Mouse (Mus musculus) neural tube, embryonic 11.5 days (tissue): ENCODE results near the gene P2rx1. TPM values are rescaled to one million over a fixed set of nuclear protein-coding genes. Genes with fewer than 3 reads are reported as not detected.

Source experiments
- ATAC-seq: fragments of 200-750 bp; cut with Nextera tagmentation; 2 replicates; pipeline ENCODE4 v1.8.0; 2017; ENCODE audit warnings: moderate number of reproducible peaks, mild to moderate bottlenecking, moderate TSS enrichment, moderate library complexity; ENCODE audit not compliant: insufficient read depth, low FRiP score, low TSS enrichment
- DNase-seq: peaks from one replicate; pipeline ENCODE4 v3.0.0-alpha.2; 2015; ENCODE audit warnings: low spot score
- H3K27ac ChIP-seq: fragments of 300-500 bp; sonication (generic); 2 replicates; pipeline ENCODE4 v1.5.1; 2014; ENCODE audit warnings: low read depth, mild to moderate bottlenecking, low read length
- H3K27me3 ChIP-seq: fragments of 300-500 bp; sonication (generic); 2 replicates; pipeline ENCODE4 v1.6.1; 2014; ENCODE audit warnings: mild to moderate bottlenecking, low read length, mixed read lengths; ENCODE audit not compliant: control insufficient read depth, insufficient read depth
- H3K36me3 ChIP-seq: fragments of 300-500 bp; sonication (generic); 2 replicates; pipeline ENCODE4 v1.6.1; 2014; ENCODE audit warnings: mild to moderate bottlenecking, low read length, moderate library complexity, mixed read lengths; ENCODE audit not compliant: control insufficient read depth, insufficient read depth
- H3K4me1 ChIP-seq: fragments of 300-500 bp; sonication (generic); 2 replicates; pipeline ENCODE4 v1.6.1; 2014; ENCODE audit warnings: low read length, mixed read lengths; ENCODE audit not compliant: control insufficient read depth, insufficient read depth
- H3K4me2 ChIP-seq: fragments of 300-500 bp; sonication (generic); 2 replicates; pipeline ENCODE4 v1.6.1; 2014; ENCODE audit warnings: low read depth, mild to moderate bottlenecking, moderate library complexity
- H3K4me3 ChIP-seq: fragments of 300-500 bp; sonication (generic); 2 replicates; pipeline ENCODE4 v1.5.1; 2014; ENCODE audit warnings: low read depth, low read length
- H3K9ac ChIP-seq: fragments of 300-500 bp; sonication (generic); 2 replicates; pipeline ENCODE4 v1.6.1; 2014; ENCODE audit warnings: mild to moderate bottlenecking, low read length
- H3K9me3 ChIP-seq: fragments of 300-500 bp; sonication (generic); 2 replicates; pipeline ENCODE4 v1.6.1; 2016; ENCODE audit warnings: low read length; ENCODE audit not compliant: control insufficient read depth
- WGBS: fragments of 180-500 bp; shearing (Covaris S2); extraction: QIAGEN DNeasy Blood & Tissue Kit; methylation state at CpG from one replicate; pipeline ENCODE4 v1.1.7; 2014; 5-methylcytosine and 5-hydroxymethylcytosine counted together
- polyA plus RNA-seq: library from polyadenylated mRNA; unstranded; fragments of >200 nt; fragmentation: Nextera tagmentation; extraction: Ambion mirVana; gene quantifications from 2 replicates; pipeline ENCODE4 v1.2.1, GENCODE M21; 2014

Gene P2rx1
- polyA plus RNA-seq, 1 experiment from 2014 or later = 2.5 TPM

DNA sequence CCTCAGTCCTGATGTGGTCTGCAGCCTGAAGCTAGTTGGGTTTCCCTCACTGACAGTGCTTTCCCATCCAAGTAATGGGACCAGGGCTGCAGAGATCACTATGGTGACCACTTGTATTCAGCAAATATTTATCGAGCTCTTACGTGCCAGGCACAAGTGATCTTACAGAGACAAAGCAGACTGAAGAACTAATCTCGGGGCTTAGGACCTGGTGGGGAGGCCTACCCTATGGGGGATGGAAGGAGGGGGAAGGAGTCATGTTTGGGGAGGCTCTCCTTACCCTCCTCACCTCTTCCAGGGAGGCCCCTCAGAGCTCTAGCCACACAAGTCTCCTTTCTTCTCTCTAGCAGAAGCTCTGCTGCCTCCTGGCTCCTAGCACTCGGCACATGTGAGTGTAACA is 24.9 kb downstream of the P2rx1 start:
- WGBS = 64% methylated on average over 4 of the region's 4 CpGs
- Histone ChIP-seq H3K9ac (no peak overlapping the region), H3K4me2 (no peak overlapping the region), H3K4me3 (no peak overlapping the region), H3K27ac (no peak overlapping the region), H3K9me3 (no peaks in the 10 kb centered on the region), H3K4me1 (peaks cover 3% of the 10 kb centered on the region; the same call in 1 of the 2 replicates), H3K36me3 (no peaks in the 10 kb centered on the region), H3K27me3 (peaks cover 18% of the 10 kb centered on the region)
- no peak for DNase-seq
- no peak for ATAC-seq

GRCm38 (mm10) chr11:73024236-73024904 is 25.5 kb downstream of the P2rx1 start:
- DNase-seq (no peak), ATAC-seq (no peak)
- Histone ChIP-seq H3K4me2 (no peak overlapping the region), H3K4me1 (peaks cover 3% of the 10 kb centered on the region; the same call in 1 of the 2 replicates), H3K27me3 (peaks cover 16% of the 10 kb centered on the region), H3K4me3 (no peak overlapping the region), H3K9me3 (no peaks in the 10 kb centered on the region), H3K27ac (no peak overlapping the region), H3K9ac (no peak overlapping the region), H3K36me3 (no peaks in the 10 kb centered on the region)
- WGBS = 66% methylated on average over 7 of the region's 7 CpGs

- Histone ChIP-seq H3K4me3 (no peak overlapping the region), H3K9me3 (no peaks in the 10 kb centered on the region), H3K4me2 (no peak overlapping the region), H3K27ac (no peak overlapping the region), H3K4me1 (peaks cover 4% of the 10 kb centered on the region; the same call in 1 of the 2 replicates), H3K9ac (no peak overlapping the region), H3K27me3 (no peaks in the 10 kb centered on the region), H3K36me3 (no peaks in the 10 kb centered on the region)
- ATAC-seq (no peak), DNase-seq (no peak)
- 47% methylated on average over 8 of the region's 8 CpGs for WGBS
These were observed 28.1 kb downstream of the P2rx1 start for GRCm38 (mm10) chr11:73026961-73027360.

- H3K27me3 ChIP-seq = no peaks in the 10 kb centered on the region
- ATAC-seq (peak; percentile 87), DNase-seq (peak; percentile 88)
- peak overlapping the region; percentile 54 for H3K4me2 ChIP-seq
- no peaks in the 10 kb centered on the region for H3K9me3 ChIP-seq
- peak overlapping the region; percentile 8 for H3K9ac ChIP-seq
- WGBS = 26% methylated on average over 20 of the region's 20 CpGs
- no peaks in the 10 kb centered on the region for H3K36me3 ChIP-seq
- 0 out of 2 replicates have a peak overlapping the region, but pooled peaks have one; percentile 44 for H3K27ac ChIP-seq
- H3K4me1 ChIP-seq = peaks cover 4% of the 10 kb centered on the region; the same call in 1 of the 2 replicates
- no peak overlapping the region for H3K4me3 ChIP-seq
These were observed 32.1 kb downstream of the P2rx1 start for GRCm38 (mm10) chr11:73030821-73031498.

DNA sequence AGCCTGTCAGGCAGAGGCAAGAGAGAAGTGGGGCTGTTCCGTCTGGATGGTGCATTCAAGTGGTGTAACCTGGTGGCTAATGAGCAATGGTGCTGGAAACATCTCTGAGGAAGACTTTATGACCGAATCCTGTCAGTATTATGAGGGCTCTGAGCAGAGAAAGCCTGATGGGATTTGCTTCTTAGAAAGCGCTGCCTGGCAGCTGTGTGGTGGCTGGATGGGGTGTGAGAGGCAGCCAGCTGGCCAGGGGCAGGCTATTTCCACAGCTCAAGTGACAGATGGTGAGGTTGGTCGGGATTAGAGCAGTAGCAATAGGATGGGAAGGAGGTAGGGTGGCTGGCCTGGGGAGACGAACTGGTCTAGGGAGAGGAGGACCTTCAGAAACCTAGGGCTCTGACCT is 32.6 kb downstream of the P2rx1 start:
- ATAC-seq = peak; percentile 9; the same call in 1 of the 2 replicates
- no peak overlapping the region; the same call in 1 of the 2 replicates for H3K9ac ChIP-seq
- DNase-seq = no peak
- H3K9me3 ChIP-seq = no peaks in the 10 kb centered on the region
- no peaks in the 10 kb centered on the region for H3K36me3 ChIP-seq
- no peaks in the 10 kb centered on the region for H3K27me3 ChIP-seq
- 43% methylated on average over 5 of the region's 5 CpGs for WGBS
- no peak overlapping the region for H3K4me2 ChIP-seq
- 0 out of 2 replicates have a peak overlapping the region, but pooled peaks have one; percentile 44 for H3K27ac ChIP-seq
- H3K4me1 ChIP-seq = peaks cover 4% of the 10 kb centered on the region; the same call in 1 of the 2 replicates
- H3K4me3 ChIP-seq = no peak overlapping the region

- no peak overlapping the region for H3K27ac ChIP-seq
- H3K9me3 ChIP-seq = no peaks in the 10 kb centered on the region
- 83% methylated on average over 7 of the region's 7 CpGs for WGBS
- H3K4me1 ChIP-seq = peaks cover 3% of the 10 kb centered on the region; the same call in 1 of the 2 replicates
- no peaks in the 10 kb centered on the region for H3K27me3 ChIP-seq
- no peak overlapping the region for H3K4me3 ChIP-seq
- ATAC-seq = no peak
- H3K36me3 ChIP-seq = no peaks in the 10 kb centered on the region
- no peak overlapping the region for H3K9ac ChIP-seq
- no peak for DNase-seq
- no peak overlapping the region for H3K4me2 ChIP-seq
These were observed 37.2 kb downstream of the P2rx1 start for GRCm38 (mm10) chr11:73036077-73036476.

- Histone ChIP-seq H3K27ac (no peak overlapping the region), H3K9me3 (no peaks in the 10 kb centered on the region), H3K4me3 (no peak overlapping the region), H3K9ac (no peak overlapping the region), H3K36me3 (no peaks in the 10 kb centered on the region), H3K4me2 (no peak overlapping the region), H3K27me3 (no peaks in the 10 kb centered on the region), H3K4me1 (no peaks in the 10 kb centered on the region)
- WGBS = 31% methylated on average over 6 of the region's 6 CpGs
- ATAC-seq (no peak), DNase-seq (no peak)
These were observed 38.0 kb downstream of the P2rx1 start for GRCm38 (mm10) chr11:73036889-73037288.

DNA sequence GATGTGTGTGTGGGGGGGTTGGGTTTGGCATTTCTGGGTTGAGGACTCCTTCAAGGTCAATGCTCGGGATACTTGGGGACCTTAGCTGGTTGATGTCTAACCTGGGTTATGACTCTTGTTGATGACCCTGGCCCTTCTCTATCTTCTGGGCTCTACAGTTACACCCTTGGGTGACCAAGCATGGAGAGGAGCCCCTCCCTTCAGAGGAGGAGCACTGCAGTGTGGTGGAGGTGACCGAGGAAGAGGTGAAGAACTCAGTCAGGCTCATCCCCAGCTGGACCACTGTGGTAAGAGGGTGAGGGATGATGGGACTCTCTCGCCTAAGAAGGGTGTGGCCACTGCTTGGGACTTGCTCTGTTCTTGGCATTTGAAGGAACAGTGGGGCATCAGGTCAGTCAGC is 38.8 kb downstream of the P2rx1 start:
- H3K36me3 ChIP-seq = no peaks in the 10 kb centered on the region
- no peak overlapping the region for H3K4me2 ChIP-seq
- ATAC-seq (no peak), DNase-seq (no peak)
- no peak overlapping the region for H3K9ac ChIP-seq
- H3K27ac ChIP-seq = no peak overlapping the region
- H3K27me3 ChIP-seq = no peaks in the 10 kb centered on the region
- H3K4me1 ChIP-seq = no peaks in the 10 kb centered on the region
- WGBS = 84% methylated on average over 3 of the region's 3 CpGs
- H3K9me3 ChIP-seq = no peaks in the 10 kb centered on the region
- no peak overlapping the region for H3K4me3 ChIP-seq
